Mouse (Mus musculus) layer of hippocampus, postnatal 14 days (tissue): ENCODE results near the gene Gnptg. TPM values are rescaled to one million over a fixed set of nuclear protein-coding genes. Genes with fewer than 3 reads are reported as not detected.
"Not testable (repeated sequence)": the region's sequence is repeated elsewhere in the genome, so short reads cannot be mapped to it uniquely, and the experiment has no call there.

Experiments used
- DNase-seq, 2 experiments: peaks; one replicate each; pipeline ENCODE4 v3.0.0; 2021 to 2022; ENCODE audit warnings: low spot score in 2 of 2, mixed read lengths in 1 of 2
- total RNA-seq, 2 experiments: library from RNA; stranded (reverse); gene quantifications; 2 replicates each; pipeline ENCODE4 v1.2.3; 2021

The Gnptg gene
- total RNA-seq, 2 experiments from 2014 or later, result 64.4 to 71.9 TPM

DNA sequence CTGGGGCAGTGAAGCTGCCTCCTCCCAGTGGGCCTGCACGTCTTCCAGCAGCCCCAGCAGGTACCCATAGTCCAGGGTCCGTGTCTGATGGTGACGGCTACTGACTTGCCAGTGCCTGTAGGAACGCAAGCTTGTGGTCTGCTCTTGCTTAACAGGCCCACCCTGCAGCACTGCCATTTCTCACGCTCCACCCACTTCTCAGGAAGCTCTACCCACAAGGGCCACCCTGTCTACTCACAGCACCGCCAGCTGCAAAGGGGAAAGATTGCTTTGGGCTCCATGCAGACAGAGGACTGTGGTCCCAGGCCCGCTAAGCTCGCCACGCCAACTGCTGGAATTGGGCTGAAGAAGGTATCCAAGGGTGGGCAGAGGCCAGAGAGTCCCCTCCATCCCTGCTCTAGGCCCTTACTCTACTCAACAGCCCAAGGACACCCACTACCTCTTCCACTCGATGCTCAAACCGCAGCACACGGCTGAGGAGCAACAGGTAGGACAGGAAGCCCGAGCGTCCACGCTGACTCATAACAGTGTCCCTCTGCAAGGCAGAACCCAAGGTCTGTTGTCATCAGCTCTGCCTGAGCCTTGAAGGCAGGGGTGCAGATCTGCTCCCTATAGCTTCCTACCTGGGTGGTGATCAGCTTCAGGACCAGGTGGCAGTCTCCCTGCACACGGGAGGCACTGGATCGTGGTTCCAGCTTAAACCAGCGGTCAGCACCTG lies 8.3 kb upstream of the Gnptg start:
- DNase-seq, result no peak

DNA sequence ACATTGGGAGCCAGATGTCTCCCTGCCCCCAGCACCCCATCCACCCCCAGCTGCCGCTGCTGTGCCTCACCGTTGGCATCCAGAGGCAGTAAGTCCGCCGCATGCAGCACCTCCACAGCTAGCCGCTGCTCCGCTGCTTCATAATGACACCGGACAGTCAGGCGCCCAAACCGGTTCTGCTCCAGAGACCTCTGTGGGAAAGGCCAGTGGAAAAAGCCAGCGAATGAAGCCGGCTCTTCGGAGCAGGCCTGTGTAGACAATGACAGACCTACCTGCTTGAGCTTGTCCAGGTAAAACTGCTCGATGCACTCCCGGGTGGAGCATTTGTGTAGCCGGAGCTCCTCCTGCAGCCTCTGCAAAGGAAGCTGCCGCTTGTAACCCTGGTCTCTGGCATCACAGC lies 4.3 kb upstream of the Gnptg start:
- no peak for DNase-seq

DNA sequence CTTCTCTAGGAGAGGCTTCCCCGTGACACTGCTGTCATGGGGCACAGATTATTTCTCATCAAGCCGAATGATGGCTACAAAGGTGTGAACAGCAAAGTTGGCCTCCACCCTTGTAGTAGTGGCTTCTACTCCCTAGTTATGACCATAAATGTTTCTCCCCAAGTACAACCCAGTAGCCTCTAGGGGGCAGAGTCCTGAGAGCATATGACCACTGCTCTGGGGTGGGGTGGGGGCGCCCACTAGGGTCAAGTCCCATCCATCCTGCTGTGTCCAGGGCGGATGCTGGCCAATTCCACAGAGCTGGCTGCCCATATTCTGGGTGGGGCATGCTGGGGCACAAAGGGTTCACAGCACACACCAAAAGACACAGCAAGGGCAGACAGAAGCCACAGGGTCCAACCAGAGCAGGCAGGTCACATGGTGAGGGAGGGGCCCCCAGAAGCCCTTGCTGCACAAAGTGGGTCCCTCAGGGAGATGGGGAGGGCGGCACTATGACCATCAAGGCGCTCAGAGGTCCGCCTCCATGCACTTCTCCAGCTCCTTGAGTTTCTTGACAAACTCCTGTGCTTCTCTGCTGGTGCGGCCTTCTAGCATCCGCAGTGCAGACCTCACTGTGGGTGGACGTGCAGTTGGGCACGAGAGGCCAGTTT lies 3.3 kb upstream of the Gnptg start:
- no peak for DNase-seq

DNA sequence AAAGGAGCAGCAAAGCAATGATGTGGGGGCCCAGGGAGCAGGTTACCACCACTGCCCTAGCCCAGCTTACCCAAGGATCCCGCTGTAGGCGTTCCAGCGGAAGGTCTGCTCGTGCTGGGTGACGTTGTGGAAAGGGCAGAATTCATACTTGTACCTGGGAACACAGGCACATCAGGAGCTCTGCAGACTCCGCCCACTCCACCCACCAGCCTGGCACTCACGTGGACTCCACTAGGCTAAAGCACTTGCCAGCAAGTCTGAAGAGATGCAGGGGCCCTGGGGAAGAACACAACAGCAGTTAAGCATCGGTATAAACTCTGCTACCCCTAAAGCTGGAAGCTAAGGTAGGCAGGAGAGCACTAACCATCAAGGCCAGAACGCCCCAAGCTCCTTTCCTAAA lies 4.3 kb downstream of the Gnptg start:
- DNase-seq, result no peak

DNA sequence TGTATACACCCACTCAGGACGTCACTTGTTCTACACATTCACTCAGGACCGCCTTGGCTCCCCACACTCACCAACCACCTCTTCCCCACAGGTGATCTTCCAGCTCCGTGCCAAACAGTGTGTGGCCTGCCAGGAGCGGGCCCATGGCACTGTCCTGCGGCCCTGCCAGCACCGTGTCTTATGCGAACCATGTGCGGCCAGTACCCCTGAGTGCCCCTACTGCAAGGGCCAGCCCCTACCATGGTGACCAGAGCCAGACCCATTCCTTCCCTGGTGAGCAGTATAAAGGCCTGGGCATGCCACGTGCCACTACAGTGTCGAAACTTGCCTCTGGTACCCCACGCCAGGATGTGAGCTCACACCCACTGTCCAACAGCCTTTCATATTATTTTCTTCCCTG lies 8.3 kb downstream of the Gnptg start:
- DNase-seq, result not testable (repeated sequence)

DNA sequence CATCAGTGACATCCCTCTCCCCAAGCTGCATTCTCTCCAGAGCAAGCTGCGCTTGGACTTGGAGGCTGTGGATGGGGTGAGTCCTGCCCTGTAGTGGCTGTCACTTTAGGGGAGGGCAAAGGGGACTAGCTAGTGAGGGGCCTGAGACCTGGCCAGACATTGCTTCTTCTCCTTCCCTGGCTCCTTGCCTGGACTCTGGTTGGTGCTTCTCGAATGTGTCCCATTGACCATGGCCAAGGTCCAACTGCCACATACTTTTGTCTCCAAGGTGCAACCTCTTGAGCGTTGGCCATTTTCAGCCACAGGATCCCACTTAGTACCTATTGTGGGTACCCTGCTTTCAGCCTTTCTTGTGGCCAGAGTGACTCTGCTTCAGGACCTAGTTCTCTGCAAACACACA lies 9.2 kb downstream of the Gnptg start:
- DNase-seq, result no peak

DNA sequence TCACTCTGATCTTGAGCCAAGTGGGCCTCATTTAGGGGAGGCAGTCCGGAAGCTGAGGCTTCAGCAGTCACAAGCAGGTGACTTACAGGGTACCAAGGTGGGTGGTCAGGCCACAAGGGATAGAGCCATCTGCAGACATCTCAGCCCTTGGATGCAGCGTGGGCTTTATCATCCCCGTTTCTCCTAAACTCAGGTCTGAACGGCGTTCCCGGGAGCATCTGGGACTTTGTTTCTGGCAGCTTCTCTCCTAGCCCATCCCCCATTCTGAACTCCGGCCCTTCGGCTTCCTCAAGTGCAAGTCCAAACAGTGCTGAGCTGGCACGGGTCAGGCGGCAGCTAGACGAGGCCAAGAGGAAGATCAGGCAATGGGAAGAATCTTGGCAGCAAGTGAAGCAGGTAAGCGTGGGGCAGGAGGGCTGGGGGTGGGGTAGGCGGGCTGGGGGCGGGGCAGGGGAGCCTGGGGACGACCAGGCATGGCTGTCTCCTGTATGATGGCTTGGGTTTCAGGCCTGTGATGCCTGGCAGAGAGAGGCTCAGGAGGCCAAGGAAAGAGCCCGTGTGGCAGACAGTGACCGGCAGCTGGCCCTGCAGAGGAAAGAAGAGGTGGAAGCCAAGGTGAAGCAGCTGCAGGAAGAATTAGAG lies 9.8 kb downstream of the Gnptg start:
- DNase-seq, result not testable (repeated sequence)

DNA sequence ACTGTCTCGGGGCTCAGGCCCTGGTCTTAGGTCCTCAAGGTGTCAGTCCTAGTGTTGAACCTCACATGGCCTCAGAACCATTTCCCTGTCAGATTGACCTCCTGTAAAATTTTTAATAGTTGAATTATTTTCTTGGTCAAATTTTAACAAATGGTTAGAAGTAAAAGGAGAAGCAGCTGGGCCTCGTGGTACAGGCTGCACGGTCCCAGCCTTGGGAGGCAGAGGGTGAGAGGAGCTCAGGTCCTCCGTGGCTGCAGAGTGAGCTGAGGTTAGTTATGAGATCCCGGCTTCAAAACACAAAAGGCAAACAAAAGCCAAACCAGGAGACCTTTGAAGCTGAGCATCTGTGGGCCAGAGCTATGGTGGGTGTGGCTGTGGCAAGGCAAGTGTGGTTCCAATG lies 11.9 kb downstream of the Gnptg start:
- DNase-seq, result no peak

DNA sequence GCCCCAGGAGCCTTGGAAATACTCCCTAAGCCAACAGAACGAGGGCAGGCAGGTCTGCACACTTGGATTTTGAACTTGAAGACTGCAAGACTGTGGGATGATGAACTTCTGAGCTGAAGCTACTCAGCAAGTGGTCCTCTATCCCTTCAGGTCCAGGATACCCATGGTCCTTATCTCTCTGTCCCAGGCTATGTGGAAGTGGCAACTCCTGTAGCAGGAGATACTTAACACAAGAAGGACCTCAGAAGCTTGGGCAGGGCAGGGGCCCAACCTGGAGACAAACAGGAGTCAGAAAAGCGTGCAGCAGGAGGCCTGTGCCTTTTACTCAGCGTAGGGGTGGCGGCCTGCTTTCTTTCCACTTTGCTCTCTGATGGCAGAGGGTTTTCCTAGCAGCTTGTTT lies 14.3 kb downstream of the Gnptg start:
- no peak for DNase-seq

DNA sequence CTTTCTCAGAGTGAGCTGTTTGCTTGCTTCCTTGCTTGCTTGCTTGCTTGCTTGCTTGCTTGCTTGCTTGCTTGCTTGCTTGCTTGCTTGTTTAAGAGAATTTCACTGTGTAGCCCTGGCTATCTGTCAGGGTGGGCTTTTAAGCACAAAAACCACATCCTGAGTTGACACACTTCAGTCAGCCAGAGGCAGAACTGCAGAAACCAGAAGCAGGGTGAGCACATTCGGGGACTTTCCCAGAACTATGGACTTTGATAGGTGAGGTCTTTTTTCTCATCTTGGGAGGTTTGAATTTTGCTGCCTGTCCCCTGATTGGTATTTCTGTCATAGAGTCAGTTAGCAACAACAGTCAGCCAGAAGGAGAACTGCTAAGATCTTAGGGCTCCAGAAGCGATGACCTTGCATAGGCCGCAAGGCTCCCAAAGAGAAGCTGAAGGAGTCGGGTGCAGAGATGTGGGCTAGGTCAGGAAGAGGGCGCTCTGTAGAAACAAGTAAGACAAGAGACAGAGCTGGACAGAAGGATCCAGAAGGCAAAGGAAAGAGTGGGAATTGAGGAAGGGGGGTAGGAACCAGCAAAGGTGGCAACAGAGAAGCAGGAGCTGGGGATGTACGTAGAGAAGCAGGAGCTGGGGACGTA lies 15.2 kb downstream of the Gnptg start:
- no peak for DNase-seq

DNA sequence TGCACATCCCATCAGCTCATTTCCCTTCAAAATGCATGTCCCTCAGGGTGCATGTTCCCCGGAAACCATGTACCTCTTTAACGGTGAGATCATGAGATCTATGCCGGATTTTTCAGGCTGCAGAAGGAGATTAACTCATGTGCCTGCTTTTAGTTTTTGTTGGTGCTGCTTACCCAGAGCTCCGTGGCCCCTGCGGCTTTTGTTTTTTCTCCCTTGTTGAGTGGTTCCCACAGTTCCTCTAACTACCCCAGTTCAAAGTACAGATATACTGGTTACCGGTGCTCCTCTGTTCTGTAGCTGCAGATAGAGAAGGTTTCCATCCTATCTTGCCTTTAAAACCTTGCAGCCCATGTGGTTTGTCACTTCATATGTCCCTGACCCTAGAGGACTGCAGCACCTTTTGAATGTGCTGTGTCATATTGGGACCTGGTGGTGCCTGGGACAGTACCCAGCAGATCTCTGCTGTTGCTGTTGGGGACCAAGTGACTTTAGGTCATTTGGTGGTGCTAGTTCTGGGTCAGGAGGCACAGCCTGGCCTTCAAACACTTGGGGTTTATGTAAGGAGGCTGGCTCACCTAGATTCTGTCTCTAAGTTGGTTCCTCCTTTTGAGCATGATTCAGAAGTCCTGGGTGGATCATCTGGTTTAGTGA lies 16.8 kb downstream of the Gnptg start:
- DNase-seq, result no peak

DNA sequence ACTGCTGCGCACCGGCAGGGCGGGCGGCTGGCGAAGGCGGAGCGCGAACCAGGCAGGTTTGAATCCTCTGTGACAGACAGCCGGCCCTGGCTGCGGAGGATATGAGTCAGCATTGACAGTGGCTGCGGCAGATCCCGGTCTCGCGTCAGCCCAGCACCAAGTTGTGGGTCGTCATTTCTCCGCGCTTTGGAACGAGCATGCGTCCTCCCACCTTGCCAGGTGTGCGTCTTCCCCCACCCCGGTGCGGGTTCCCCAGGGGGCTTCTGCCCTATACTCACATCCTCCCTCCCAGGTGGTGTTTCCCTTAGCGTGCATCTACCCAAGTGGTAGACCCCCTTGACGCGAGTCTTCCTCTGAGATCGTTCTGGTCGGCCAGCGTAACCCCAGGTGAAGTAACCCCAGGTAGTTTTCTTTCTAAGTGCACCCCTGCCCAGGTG lies 17.4 kb downstream of the Gnptg start:
- DNase-seq, result not testable (repeated sequence)

DNA sequence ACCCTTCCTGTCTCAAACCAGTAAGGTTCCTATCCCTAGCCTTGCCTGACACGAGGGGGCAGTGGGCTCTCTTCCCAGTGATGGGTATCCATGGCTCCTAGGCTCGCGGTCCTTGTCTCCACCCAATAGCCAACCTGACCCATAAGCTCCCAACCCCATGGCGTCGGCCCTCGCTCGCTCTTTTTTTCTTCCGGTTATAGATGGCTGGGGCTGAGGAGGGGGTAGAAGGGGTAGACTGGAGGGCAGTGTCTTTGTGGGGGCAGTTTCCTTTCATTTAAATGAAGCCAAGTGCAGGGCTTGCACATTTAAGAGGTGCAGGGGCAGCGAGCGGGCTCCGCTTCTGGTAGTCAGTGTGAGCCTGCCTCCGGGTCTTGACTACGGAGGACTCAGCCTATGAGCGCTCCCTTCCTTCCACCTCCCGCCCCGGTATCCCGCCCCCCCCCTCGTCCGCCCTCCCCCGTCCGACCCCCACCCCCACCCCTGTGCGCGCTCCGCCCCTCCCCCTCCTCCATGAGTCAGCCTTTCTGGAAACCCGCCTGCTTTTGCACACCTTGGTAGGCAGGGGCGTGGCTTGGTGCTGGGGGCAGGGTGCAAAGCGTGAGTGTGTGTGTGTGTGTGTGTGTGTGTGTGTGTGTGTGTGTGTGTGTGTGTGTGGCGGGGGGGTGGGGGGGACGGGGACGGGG lies 18.0 kb downstream of the Gnptg start:
- DNase-seq, result peak in 1 of 2 experiments; percentile 37

DNA sequence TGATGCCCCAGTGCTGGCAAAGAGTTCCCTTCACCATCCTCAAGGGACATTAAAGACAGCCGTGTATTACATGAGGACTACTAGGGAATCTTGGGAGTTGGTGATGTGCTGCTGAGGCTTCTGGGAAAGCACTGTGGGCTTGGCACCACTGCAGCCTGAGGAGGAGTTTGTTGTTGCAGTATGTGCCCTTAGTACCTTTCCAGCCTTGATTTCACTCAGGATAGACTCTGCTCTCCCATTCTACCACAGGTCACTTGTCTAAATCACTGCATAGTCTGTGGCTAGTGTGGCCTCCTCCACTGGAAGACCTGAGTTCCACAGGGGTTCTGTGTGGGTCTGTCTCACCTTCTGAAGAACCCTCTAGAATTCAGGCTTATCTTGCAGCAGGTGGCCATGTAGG lies 19.2 kb downstream of the Gnptg start:
- no peak for DNase-seq

DNA sequence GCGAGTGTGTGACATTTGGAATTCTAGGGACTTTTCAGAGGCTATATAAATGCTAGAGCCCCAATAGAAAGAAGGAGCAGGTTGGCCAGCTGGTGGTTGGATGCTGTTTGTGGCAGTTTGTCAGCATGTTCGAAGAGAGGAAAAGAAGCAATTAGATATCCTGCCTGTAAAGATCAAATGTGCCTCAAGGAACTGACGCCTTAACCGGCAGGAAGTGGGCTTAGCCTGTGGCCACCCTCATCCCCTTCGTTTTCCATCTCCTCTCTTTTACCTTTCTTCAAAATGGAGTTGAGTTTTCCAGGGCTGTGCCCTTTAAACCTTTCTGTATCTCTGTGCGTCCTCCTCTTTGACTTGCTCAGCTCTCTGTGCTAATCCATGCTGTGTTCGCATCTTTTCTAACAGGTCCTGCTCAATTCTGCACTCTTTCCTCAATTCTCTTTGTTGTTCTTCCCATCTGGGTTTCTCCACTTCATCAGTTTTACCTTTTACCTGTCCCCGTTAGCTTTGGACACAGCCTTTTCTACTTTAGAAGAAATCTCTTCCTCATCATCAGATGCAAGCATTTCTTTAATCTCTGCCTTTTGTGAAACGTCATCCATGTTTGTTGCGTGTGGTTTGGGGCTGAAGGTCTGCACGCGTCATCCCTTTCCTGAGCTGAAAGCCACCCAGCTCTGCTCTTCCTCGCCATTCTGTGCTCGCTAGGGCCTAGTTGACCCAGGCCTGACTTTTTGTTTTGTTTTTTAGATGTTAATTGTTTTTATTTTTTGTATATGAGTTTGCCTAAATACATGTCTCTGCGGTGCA lies 20.2 kb downstream of the Gnptg start:
- no peak for DNase-seq

DNA sequence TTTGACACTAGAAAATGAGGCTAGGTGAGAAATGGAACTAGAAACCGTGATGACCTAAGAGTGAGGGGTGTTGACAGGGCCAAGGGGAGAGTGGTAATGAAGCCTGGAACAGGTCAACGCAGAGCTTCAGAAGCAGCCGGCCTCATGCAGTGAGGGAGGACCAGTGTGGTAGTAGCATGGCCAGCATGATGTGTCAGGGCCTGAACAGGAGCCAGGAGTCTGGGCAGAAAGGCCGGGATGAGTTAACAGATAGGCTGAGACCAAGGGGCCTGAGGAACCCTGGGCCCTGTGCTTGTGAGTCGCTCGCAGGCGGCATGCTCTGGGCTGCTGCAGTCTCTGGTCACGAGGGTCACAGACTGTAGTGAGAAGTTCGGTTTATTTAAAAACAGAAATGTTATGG lies 21.0 kb downstream of the Gnptg start:
- DNase-seq, result no peak

DNA sequence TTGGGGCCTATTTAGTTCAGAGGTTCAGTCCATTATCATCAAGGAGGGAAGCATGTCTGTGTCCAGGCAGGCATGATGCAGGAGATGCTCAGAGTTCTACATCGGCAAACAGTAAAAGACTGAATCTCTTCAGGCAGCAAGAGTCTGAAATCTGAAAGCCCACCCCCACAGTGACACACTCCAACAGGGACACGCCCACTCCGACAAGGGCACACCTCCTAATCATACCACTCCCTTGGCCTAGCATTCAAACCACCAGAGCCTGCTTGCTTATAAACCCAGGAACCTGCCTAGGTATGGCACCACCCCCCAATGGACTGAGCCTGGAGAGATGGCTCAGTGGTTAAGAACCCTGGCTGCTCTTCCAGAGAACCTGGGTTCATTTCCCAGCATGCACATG lies 24.5 kb downstream of the Gnptg start:
- no peak for DNase-seq

DNA sequence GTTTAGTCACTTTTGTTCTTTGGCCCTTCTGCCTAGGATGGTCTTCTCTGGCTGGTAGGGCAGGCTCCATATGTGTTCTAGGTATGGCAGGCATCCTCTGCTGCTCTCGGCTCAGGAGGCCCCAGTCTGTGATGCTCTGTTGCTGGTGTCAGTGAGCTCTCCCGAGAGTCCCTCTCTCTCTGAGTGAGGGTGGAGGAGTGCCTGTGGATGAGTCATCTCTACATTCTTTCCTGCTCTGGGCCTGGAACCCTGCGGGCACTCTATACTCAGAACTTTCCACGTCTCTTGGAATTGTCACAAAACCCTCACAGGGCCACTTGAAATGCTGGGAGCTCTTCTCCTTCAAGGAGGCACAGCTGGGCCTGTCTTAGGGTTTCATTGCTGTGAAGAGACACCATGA lies 28.2 kb downstream of the Gnptg start:
- DNase-seq, result no peak

DNA sequence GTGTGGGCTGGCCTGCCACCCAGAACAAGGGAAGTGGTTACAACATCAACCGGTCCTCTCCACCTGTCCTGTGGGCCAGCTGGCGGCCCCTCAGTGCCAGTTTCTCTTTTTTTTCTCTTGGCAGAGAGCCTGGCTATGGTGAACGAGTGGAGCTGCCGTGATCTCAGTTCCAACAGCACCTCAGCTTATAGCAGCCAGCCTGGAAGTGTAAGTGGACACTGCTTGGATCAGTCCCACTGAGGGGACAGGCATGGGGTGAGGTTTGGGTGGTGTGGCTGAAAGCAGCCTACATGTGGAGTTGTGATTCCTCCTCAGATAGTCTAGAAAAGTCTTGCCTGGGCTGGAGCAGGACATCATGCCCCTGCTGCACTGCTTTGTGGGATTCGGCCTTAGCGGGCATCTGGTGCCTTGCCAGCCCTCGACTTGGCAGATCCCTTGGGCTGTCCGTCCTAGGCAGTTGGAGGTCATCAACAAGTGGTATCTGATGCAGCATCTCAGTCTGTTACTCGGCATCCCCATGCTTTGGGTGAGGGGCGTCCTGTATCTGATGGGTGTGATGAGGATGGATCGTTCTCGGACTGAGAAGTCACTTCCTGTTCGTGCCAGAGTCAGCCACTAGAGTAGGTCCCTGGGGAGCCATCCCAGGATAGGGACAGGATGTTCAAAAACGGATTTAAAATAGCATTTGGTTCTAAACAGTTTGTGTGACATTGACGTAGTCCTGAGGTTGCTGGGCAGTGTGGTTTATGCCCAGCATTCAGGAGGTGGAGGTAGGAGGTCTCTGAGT lies 29.1 kb downstream of the Gnptg start:
- peak in 1 of 2 experiments; percentile 52 for DNase-seq
